Mouse (Mus musculus) adrenal gland, postnatal 25 days (tissue): Measurements from ENCODE around the gene Txnrd2. TPM values are rescaled to one million over a fixed set of nuclear protein-coding genes. Genes with fewer than 3 reads are reported as not detected.

Experiments used
- DNase-seq: peaks from one replicate; pipeline ENCODE4 v3.0.0; 2021; ENCODE audit warnings: mixed read lengths
- long read RNA-seq: library from polyadenylated mRNA; stranded (forward); transcript quantifications from one replicate; pipeline ENCODE4 v2.0.0, GENCODE M21; 2021
- total RNA-seq: library from RNA; stranded (reverse); gene quantifications from 2 replicates; pipeline ENCODE4 v1.2.3, GENCODE M21; 2021

Gene Txnrd2
- total RNA-seq = 73.7 and 79.7 TPM in 2 replicates
- long read RNA-seq, transcript Txnrd2-206 (4 exons, 532 nt) = major isoform, 7 of 198 reads
- long read RNA-seq, partial matches to known transcripts = 15 of 198 reads
- long read RNA-seq, other reads (novel, unspliced or antisense) = 176 of 198 reads

- peak; percentile 83 for DNase-seq
These were observed at the start of gene Txnrd2 for GRCm38 (mm10) chr16:18426215-18426791. Gene Txnrd2, plus strand, starts transcription at chr16:18426384.

- DNase-seq = no peak
These were observed 49.0 kb upstream of the Txnrd2 start for GRCm38 (mm10) chr16:18377203-18377602.

DNA sequence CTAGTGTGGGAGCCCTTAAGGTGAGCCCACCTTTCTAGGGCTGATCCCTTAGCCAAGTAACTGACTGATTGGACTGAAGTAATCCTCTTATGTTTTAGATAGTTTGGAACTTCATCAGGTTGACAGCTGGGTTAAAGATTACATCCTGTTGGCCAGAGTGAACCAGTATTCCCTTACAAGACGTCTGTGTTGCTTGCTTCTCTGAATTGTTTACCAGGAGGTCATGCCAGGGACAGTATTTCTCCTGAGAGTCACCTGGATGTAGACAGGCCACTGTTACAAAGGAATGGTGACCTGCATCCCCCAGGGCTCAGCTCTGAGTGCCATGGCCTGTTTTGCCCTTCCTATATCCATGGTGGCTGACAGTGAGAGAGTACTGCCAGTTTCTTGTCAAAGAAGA is 47.7 kb upstream of the Txnrd2 start:
- DNase-seq = no peak

GRCm38 (mm10) chr16:18379338-18380001 is 46.7 kb upstream of the Txnrd2 start:
- no peak for DNase-seq

- no peak for DNase-seq
These were observed 45.6 kb upstream of the Txnrd2 start for GRCm38 (mm10) chr16:18380495-18381063.

DNA sequence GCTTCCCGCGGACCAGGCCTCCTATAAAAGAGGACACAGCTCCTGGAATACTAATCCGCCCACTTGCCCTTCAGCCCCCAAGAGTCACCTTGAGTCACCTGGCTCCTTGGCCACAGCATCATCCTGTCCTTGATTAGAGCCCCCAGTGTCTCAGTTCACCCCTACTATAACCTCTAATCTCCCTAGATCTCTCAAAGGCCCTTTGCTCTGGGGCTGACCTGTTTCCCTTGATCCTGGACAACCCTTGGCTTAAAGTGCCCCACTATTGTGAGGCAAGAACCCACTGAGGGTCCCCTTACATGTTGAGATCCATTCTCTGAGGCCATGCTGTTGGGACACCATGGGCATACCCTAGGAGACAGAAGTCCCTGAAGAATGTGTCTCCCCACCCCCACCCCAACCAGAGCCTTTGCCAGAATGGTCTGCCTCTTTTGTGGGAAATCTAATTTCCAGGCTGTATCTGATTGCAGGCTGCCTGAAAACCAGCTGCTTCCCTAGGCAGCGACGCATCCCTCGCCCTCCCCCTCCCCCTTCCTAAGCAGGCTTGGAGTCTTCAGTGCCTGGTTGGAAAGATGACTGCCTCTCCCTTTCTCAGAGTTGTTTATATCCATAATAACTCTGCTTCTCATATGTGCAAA is 44.4 kb upstream of the Txnrd2 start:
- DNase-seq = no peak

GRCm38 (mm10) chr16:18383045-18383726 is 43.0 kb upstream of the Txnrd2 start:
- DNase-seq = peak; percentile 62

DNA sequence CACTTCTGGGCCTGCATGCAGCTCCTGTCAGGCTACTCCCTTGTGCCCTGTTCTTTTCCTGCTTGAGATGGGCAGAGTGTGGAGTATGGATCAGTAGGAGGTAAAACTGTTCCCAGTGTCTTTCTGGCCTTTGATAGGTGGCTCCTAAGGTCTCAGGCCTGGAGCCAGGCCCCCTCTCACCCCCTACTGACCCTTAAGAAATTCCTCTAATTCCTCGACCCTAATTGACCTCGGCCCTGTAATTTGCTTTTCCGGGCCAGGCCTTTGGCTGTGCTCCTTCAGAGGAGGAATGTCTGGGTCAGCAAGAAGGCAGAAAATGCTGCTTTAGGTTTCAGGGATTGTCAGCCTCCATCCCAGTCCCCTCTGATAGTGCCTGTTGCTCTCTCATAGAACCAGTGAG is 42.4 kb upstream of the Txnrd2 start:
- DNase-seq = no peak

DNA sequence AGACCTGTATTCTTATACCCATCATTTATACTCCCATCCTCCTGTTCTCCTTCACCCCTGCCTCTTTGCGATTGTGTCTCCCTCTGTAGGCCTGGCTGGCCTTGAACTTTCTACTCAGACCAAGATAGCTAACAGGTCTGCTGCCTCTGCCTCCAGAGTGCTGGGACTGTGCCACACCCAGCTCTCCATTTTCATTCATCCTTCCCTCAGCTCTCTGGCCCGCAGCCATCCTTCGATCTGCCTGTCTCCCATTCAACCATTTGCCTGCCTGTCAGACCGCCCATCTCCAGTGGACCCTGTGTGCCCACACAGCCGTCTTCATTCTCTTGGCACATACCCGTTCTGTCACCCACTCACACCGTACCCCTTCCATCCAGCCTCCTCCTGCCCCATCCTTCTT is 42.0 kb upstream of the Txnrd2 start:
- DNase-seq = no peak

DNA sequence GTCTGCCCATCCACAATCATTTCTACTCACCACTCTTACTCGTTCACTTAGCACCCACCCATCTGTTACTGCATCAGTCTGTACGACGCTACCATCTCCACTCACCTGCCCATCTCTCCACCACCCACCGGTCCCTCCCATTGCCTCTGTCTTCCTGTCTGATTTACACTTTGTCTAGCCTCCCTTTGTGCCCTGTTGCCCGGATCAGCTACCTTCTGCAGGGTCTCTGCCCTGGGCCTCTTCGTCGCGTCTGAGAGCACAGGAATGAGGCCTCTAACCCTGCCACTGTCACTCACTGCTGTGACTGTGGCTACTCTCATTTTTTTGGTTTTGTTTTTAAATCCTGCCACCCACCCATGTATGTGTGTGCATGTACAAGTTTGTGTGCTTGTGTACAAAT is 41.5 kb upstream of the Txnrd2 start:
- DNase-seq = no peak

DNA sequence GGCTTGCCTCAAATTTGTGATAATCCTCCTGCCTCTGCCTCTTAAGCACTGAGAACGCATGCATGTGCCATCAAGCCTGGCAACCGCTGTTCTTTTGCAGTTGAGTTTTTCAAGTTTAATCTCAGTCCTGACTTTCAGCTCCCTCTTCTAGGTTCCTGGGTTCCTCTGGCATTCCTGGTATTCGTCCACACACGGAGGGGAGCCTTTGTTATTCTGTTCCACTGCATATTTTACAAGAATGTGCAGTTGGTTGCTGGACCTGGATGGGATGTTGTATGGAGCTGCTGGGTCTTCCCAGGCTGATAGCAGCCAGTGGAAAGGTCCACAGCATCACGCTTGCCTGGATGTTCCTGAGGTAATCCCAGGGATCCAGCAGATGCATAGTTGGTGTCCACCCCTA is 40.8 kb upstream of the Txnrd2 start:
- DNase-seq = no peak

GRCm38 (mm10) chr16:18386451-18386850 is 39.7 kb upstream of the Txnrd2 start:
- no peak for DNase-seq

GRCm38 (mm10) chr16:18386972-18387371 is 39.2 kb upstream of the Txnrd2 start:
- no peak for DNase-seq

DNA sequence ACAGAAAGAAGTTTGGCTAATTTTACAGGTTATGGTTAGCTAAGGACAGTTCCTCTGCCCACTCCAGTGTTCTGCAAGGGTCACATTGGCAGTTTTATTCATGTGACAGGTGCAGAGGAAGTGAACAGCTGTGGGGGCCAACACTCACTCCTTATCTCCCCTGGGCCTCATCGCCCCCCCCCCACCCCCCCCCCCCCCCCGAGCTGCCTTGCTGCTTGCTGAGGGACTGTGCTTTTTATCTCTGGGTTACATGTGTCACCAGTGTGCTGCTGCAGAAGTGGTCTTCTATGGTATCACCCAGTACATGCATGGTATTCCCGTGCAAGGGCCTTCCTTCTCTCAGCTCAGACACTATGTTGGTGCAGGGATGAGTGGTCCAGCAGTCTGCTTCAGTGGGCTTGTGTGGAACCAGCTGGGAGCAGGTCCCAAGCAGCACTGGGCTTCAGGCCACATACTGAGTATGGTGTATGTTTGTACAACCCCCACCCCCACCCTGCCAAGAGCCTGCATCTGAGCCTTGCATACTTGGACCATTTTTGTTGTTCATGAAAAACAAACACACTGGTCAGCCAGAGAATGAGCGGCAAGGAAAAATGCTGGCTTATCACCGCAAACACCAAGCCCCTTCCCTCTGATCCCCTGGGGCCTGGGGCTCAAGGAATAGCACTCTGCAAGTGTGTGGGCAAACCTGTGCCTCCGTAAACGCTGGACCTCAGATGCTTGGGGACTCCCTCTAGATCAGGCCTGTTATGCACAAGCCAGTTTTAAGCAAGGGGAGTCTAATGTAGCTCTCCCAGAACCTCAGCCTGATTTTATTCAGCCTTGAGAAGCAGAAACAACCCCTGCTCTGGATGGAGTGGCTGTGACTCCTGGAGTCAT is 38.2 kb upstream of the Txnrd2 start:
- no peak for DNase-seq

DNA sequence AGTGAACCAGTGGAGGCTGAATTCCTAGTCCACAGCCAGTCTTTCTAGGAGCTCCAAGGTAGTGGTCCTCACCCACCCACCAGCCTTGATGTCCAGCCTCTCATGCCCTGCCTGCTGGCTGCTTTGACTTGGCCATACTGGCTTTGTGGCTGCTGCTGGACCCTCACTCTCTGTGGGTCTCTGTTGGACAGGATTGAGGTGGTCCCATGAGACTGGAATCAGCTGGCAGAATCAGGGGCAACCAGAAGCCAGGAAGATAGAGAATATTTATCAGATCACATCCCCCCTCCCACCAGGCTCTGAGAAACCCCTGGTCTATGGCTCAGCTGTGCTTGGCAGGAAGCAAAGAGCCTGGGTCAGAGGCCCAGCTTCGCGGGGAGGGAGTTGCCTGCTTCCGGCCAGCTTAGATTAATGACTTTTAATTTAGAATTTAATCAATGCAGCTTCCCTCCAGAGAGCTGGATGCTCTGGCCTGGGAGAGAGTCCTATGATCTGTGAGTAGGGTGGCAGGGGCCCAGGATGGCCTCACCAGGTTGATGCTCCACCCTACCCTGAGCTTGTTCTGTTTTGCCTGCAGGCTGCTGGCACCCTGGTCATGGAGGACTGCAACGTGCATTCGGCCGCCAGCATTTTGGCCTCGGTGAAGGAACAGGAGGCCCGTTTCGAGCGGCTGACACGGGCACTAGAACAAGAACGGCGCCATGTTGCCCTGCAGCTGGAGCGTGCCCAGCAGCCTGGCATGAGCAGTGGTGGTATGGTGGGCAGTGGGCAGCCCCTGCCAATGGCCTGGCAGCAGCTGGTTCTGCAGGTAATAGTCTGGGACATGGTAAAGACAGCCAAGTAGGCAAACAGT is 37.4 kb upstream of the Txnrd2 start:
- no peak for DNase-seq

GRCm38 (mm10) chr16:18390399-18390798 is 35.8 kb upstream of the Txnrd2 start:
- DNase-seq = no peak

DNA sequence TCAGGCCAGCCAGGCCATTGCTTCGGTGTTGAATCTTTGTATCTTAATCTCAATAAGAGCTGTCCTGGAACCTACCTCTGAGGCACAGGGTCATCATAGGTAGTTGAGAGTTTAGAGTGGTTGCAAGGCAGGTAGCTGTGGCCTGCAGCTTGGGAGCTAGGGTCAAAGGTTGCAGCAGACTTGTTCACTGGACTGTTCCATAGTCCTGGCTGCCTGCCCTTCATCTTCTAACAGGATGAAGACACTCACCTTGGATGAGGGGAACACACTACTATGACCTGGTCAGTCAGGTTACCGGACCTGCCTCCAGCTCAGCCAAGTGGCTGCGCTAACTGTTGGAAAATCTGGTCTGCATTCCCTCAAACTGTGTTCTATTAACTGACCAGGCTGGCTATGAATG is 35.1 kb upstream of the Txnrd2 start:
- DNase-seq = no peak

DNA sequence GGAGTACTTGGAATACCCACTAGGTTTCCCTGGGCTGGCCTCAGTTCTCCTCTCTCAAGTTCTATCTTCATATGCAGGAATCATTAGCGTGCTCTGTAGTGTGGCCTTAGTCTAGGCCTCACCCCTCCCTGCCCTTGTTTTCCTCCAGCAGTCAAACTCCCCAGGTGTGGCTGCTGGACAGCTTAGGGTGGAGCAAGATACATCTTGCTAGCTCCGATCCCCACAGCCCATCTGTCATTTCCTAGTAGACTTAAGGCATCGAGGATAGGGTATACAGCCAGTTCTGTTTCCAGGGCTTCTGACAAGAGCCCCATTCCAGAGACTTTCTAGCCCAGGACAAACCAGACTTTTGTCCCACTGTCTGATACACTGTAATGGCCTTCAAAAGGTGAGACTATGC is 34.5 kb upstream of the Txnrd2 start:
- DNase-seq = no peak

DNA sequence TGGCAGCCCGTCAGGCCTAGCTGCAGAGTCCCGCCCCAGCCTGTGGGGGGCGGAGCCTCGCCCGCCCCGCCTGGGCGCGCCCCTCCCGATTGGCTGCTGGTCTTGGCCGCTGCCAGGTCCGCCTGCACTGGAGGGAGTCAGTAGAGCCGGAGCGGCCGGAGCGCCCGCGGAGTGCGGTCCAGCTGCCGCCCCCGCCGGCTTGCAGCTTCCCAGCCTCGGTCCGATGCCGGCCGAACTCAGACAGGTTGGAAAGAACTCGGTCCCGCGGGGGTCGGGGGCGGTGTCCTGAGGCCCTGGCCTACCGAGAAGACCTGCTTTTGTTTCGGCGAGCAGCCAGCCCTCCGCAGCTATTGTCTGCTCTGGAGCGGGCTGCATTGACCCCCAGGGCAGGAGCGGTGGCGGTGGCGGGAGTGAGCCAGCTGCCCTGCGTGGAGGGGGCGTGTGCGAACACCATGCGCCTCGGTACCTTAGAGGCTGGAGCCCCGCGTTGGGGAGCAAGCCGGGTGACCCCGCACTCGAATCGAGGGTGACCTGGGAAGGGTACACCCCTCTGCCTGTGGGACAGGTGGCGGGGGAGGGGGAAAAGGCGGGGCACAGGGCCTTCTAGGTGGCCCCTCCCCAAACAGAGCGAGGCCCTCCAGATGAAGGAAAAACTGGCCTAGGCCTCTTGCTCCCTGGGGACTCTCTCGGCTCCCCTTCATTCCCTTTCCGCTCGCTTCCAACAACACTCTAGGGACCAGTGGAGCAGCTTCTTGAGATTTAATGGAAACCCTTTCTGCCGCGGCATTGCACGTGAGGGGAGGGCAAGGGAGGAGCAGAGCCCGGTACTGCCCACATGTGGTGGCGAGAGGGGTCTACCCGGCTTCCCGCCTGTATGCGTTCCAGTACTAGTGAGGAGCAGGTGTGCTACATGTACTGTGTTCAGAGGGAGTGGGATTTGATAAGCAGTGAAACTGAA is 33.4 kb upstream of the Txnrd2 start:
- DNase-seq = peak; percentile 93
